Mouse (Mus musculus) cerebellum, adult 2 months (tissue): ENCODE results near the gene Myo9b.

Experiments used
- CTCF ChIP-seq: fragments of 200-500 bp; IDR thresholded peaks from 2 replicates; pipeline ENCODE4 v1.5.1; 2011; ENCODE audit warnings: low read depth, mild to moderate bottlenecking, control low read depth, low read length, moderate library complexity, borderline replicate concordance; ENCODE audit not compliant: insufficient read depth
- POLR2A ChIP-seq: fragments of 200-500 bp; IDR thresholded peaks from 2 replicates; pipeline ENCODE4 v1.6.1; 2011; ENCODE audit warnings: low read length, control low read depth, borderline replicate concordance; ENCODE audit not compliant: insufficient read depth

DNA sequence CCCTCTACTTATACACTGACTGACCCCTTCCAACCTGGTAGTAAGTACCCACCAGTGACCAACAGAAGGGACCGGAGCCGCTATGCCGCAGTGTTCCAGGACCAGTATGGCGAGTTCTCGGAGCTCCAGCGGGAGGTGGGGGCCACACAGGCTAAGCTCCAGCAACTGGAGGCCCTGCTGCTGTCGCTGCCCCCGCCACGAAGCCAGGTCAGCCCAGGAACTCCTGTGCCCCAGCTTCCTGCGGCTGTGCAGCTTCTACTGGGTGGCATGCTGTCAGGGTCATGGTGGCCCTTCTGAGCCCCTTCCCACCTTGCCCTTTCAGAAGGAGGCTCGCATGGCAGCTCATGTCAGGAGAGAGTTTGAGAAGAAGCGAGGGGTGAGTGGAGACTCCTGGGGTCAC is 99.9 kb downstream of the Myo9b start:
- TF ChIP-seq POLR2A (no peak), CTCF (no peak)
